Mouse (Mus musculus) liver, adult 2 months (tissue): ENCODE data around the gene Adgrg2.

Experiments
- CTCF ChIP-seq: fragments of 200-500 bp; IDR thresholded peaks from 2 replicates; pipeline ENCODE4 v1.5.1; 2011; ENCODE audit warnings: low read depth, low read length, control low read depth
- POLR2A ChIP-seq: fragments of 200-500 bp; IDR thresholded peaks from 2 replicates; pipeline ENCODE4 v1.6.1; 2011; ENCODE audit warnings: low read length, control low read depth; ENCODE audit not compliant: insufficient read depth; ENCODE audit errors: extremely low read depth

- no peak for TF ChIP-seq CTCF
- TF ChIP-seq POLR2A = no peak
Observed at GRCm38 (mm10) chrX:160494921-160495320, 104.4 kb downstream of the Adgrg2 start.
